Mouse (Mus musculus) hindbrain, embryonic 15.5 days (tissue): ENCODE measurements around the gene Tmem198b. TPM values are rescaled to one million over a fixed set of nuclear protein-coding genes. Genes with fewer than 3 reads are reported as not detected.
A peak's percentile ranks its signal among the peaks of the same experiment; 100 is the strongest.

Source experiments
- ATAC-seq: fragments of 200-750 bp; cut with Nextera tagmentation; 2 replicates; pipeline ENCODE4 v1.8.0; 2017; ENCODE audit warnings: low read depth, moderate number of reproducible peaks, moderate TSS enrichment; ENCODE audit not compliant: low FRiP score
- H3K27ac ChIP-seq: fragments of 300-500 bp; sonication (generic); replicated peaks from 2 replicates; pipeline ENCODE4 v1.5.1; 2015; ENCODE audit warnings: mild to moderate bottlenecking, inconsistent platforms
- H3K27me3 ChIP-seq: fragments of 300-500 bp; sonication (generic); 2 replicates; pipeline ENCODE4 v1.6.1; 2015; ENCODE audit warnings: control low read depth, inconsistent platforms
- H3K36me3 ChIP-seq: fragments of 300-500 bp; sonication (generic); 2 replicates; pipeline ENCODE4 v1.6.1; 2015; ENCODE audit warnings: control low read depth, inconsistent platforms
- H3K4me1 ChIP-seq: fragments of 300-500 bp; sonication (generic); replicated peaks from 2 replicates; pipeline ENCODE4 v1.6.1; 2015; ENCODE audit warnings: control low read depth, inconsistent platforms
- H3K4me2 ChIP-seq: fragments of 300-500 bp; sonication (generic); 2 replicates; pipeline ENCODE4 v1.6.1; 2015; ENCODE audit warnings: moderate library complexity, mild to moderate bottlenecking, inconsistent platforms
- H3K4me3 ChIP-seq: fragments of 300-500 bp; sonication (generic); 2 replicates; pipeline ENCODE4 v1.5.1; 2015; ENCODE audit warnings: mild to moderate bottlenecking, inconsistent platforms
- H3K9ac ChIP-seq: fragments of 300-500 bp; sonication (generic); 2 replicates; pipeline ENCODE4 v1.6.1; 2015; ENCODE audit warnings: inconsistent platforms
- H3K9me3 ChIP-seq: fragments of 300-500 bp; sonication (generic); 2 replicates; pipeline ENCODE4 v1.6.1; 2016; ENCODE audit warnings: control low read depth, inconsistent platforms
- WGBS: fragments of 180-500 bp; shearing (Covaris S2); methylation state at CpG from one replicate; pipeline ENCODE4 v1.1.7; 2015; 5-methylcytosine and 5-hydroxymethylcytosine counted together
- polyA plus RNA-seq: library from polyadenylated mRNA; unstranded; fragments of >200 nt; fragmentation: Nextera tagmentation; extraction: Ambion mirVana; gene quantifications from 2 replicates; pipeline ENCODE4 v1.2.1, GENCODE M21; 2015

Gene Tmem198b
- polyA plus RNA-seq, 1 experiment from 2014 or later = 19.9 TPM

- H3K9ac ChIP-seq = peak within 1 kb of the TSS; percentile 42
- peak within 1 kb of the TSS; percentile 74 for H3K4me2 ChIP-seq
- H3K9me3 ChIP-seq = no peaks in the 10 kb centered on the region
- H3K36me3 ChIP-seq = peaks cover 32% of the 10 kb centered on the region
- H3K27me3 ChIP-seq = no peaks in the 10 kb centered on the region
- peak within 1 kb of the TSS; percentile 60 for H3K27ac ChIP-seq
- WGBS = under 1% methylated on average over 46 of the region's 46 CpGs
- peaks cover 20% of the 10 kb centered on the region for H3K4me1 ChIP-seq
- peak; percentile 99 for ATAC-seq
- peak within 1 kb of the TSS; percentile 55 for H3K4me3 ChIP-seq
These were observed 17.3 kb upstream of the Tmem198b start, which contains the start of gene Ormdl2 for GRCm38 (mm10) chr10:128821358-128822056. Gene Ormdl2, minus strand, starts transcription at chr10:128821645.

DNA sequence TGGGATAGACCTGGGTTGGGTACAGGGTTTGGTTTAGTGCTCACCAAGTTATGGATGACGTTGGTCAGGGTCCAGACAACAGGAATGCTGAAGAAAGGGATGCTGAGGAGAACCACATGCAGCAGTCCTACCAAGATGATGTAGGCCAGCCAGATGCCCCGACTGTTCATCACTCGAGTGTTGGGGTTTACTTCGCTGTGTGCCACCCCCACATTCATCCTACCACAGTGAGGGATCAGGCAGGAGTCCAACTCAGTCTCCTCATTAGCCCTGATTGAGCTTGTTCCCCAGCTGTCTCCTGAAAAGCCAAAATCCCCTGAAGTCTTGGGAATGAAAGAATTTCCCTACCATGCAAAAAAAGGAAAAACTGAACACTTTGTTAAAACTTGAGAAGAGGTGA, 16.0 kb upstream of the Tmem198b start:
- no peak for ATAC-seq
- no peak overlapping the region for H3K9ac ChIP-seq
- H3K4me2 ChIP-seq = no peak overlapping the region
- peaks cover 44% of the 10 kb centered on the region for H3K36me3 ChIP-seq
- no peak overlapping the region for H3K27ac ChIP-seq
- no peaks in the 10 kb centered on the region for H3K27me3 ChIP-seq
- WGBS = 94% methylated on average over 4 of the region's 4 CpGs
- no peaks in the 10 kb centered on the region for H3K9me3 ChIP-seq
- no peak overlapping the region for H3K4me3 ChIP-seq
- H3K4me1 ChIP-seq = peaks cover 20% of the 10 kb centered on the region

GRCm38 (mm10) chr10:128817033-128817432, 12.9 kb upstream of the Tmem198b start, which contains the start of gene Sarnp:
Gene Sarnp, plus strand, starts transcription at chr10:128817333.
- Histone ChIP-seq H3K4me1 (peaks cover 8% of the 10 kb centered on the region; the same call in 1 of the 2 replicates), H3K4me3 (no peak within 1 kb of the TSS)
- 93% methylated on average over 13 of the region's 13 CpGs for WGBS

DNA sequence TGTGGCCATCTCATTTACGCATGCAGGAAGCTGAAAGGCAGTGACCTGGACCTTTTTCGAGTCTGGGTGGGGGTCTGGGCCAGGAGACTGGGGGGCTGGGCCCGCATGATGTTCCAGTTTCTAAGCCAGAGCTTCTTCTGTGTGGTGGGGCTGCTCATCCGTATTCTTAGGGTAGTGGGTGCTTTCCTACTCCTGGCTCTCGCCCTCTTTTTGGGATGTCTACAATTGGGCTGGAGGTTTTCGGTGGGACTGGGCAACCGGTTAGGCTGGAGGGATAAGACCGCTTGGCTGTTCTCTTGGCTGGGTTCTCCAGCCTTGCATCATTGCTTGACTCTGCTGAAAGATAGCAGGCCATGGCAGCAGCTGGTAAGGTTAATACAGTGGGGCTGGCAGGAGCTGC, 2.8 kb upstream of the Tmem198b start:
- ATAC-seq = no peak
- Histone ChIP-seq H3K9me3 (no peaks in the 10 kb centered on the region), H3K4me1 (peaks cover 64% of the 10 kb centered on the region), H3K36me3 (no peaks in the 10 kb centered on the region), H3K27me3 (no peaks in the 10 kb centered on the region), H3K4me3 (peak overlapping the region; percentile 54), H3K4me2 (peak overlapping the region; percentile 79), H3K27ac (no peak overlapping the region), H3K9ac (no peak overlapping the region)
- 89% methylated on average over 8 of the region's 8 CpGs for WGBS

More at GRCm38 (mm10) chr10:128817033-128817432, 12.9 kb upstream of the Tmem198b start, which contains the start of gene Sarnp:
- ATAC-seq = no peak
- no peak within 1 kb of the TSS for H3K9ac ChIP-seq
- no peaks in the 10 kb centered on the region for H3K9me3 ChIP-seq
- peaks cover 58% of the 10 kb centered on the region for H3K36me3 ChIP-seq
- H3K27ac ChIP-seq = no peak within 1 kb of the TSS
- no peaks in the 10 kb centered on the region for H3K27me3 ChIP-seq
- H3K4me2 ChIP-seq = no peak within 1 kb of the TSS

GRCm38 (mm10) chr10:128806086-128806485, 1.9 kb upstream of the Tmem198b start:
- Histone ChIP-seq H3K4me1 (peaks cover 67% of the 10 kb centered on the region), H3K27me3 (no peaks in the 10 kb centered on the region), H3K9me3 (no peaks in the 10 kb centered on the region), H3K27ac (peak overlapping the region; percentile 91), H3K9ac (peak overlapping the region; percentile 61), H3K4me2 (peak overlapping the region; percentile 79), H3K4me3 (peak overlapping the region; percentile 54), H3K36me3 (no peaks in the 10 kb centered on the region)
- ATAC-seq = no peak
- 51% methylated on average over 6 of the region's 6 CpGs for WGBS

- 1% methylated on average over 67 of the region's 70 CpGs for WGBS
- peaks cover 66% of the 10 kb centered on the region for H3K4me1 ChIP-seq
These were observed 1.2 kb upstream of the Tmem198b start for GRCm38 (mm10) chr10:128805092-128806000.

DNA sequence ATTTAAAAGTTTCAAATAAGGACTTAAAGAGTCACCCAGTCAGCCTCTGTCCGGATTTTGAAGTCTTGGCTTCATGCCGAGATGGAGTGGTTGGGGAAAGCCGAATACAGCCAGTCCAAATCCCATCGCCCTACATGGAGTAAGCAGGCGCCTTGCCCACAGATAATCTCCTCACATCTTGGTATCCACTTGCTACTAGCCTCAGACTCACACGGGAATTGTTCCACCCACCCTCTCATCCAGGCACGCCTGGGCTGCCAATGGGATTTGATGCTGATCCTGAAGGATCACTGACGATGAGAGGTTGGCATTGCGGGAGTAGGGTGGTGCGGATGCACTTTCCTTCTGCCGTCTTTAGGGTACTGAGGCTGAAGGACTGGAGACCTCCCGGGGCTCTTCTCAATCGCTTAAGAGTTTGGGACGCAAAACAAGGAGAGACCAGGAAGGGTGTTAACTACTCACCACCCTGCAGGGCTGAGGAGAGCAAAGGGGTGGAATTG, 349 bp downstream of the Tmem198b start, which contains the start of gene Dnajc14:
Gene Dnajc14 (plus strand): TSS at position 292 of the 500 bp plus-strand sequence.
- Histone ChIP-seq H3K27me3 (no peaks in the 10 kb centered on the region), H3K9me3 (no peaks in the 10 kb centered on the region)

More at GRCm38 (mm10) chr10:128805092-128806000, 1.2 kb upstream of the Tmem198b start:
- no peaks in the 10 kb centered on the region for H3K9me3 ChIP-seq
- H3K9ac ChIP-seq = peak overlapping the region; percentile 73
- peak overlapping the region; percentile 79 for H3K4me2 ChIP-seq
- H3K27ac ChIP-seq = peak overlapping the region; percentile 91
- peak overlapping the region; percentile 54 for H3K4me3 ChIP-seq
- no peaks in the 10 kb centered on the region for H3K36me3 ChIP-seq
- ATAC-seq = peak; percentile 94
- H3K27me3 ChIP-seq = no peaks in the 10 kb centered on the region

GRCm38 (mm10) chr10:128803361-128803760, 809 bp downstream of the Tmem198b start:
- Histone ChIP-seq H3K4me2 (peak overlapping the region; percentile 79), H3K4me1 (peaks cover 46% of the 10 kb centered on the region), H3K27ac (peak overlapping the region; percentile 91), H3K36me3 (0 out of 2 replicates have a peak, but pooled peaks cover 4% of the 10 kb centered on the region), H3K4me3 (peak overlapping the region; percentile 54), H3K27me3 (no peaks in the 10 kb centered on the region), H3K9me3 (no peaks in the 10 kb centered on the region), H3K9ac (peak overlapping the region; percentile 73)
- no peak for ATAC-seq
- 22% methylated on average over 6 of the region's 6 CpGs for WGBS

More for the DNA sequence above, 349 bp downstream of the Tmem198b start, which contains the start of gene Dnajc14:
- H3K4me3 ChIP-seq = peak within 1 kb of the TSS; percentile 54
- no peaks in the 10 kb centered on the region for H3K36me3 ChIP-seq
- H3K4me1 ChIP-seq = peaks cover 50% of the 10 kb centered on the region
- H3K4me2 ChIP-seq = peak within 1 kb of the TSS; percentile 79
- ATAC-seq = peak; percentile 9
- WGBS = under 1% methylated on average over 14 of the region's 14 CpGs
- H3K9ac ChIP-seq = peak within 1 kb of the TSS; percentile 73
- H3K27ac ChIP-seq = peak within 1 kb of the TSS; percentile 91

GRCm38 (mm10) chr10:128802956-128803355, 1.2 kb downstream of the Tmem198b start:
- Histone ChIP-seq H3K36me3 (0 out of 2 replicates have a peak, but pooled peaks cover 6% of the 10 kb centered on the region), H3K27me3 (no peaks in the 10 kb centered on the region), H3K4me1 (peaks cover 42% of the 10 kb centered on the region), H3K9me3 (no peaks in the 10 kb centered on the region), H3K9ac (peak overlapping the region; percentile 73), H3K4me2 (peak overlapping the region; percentile 79), H3K4me3 (peak overlapping the region; percentile 54), H3K27ac (no peak overlapping the region)
- no peak for ATAC-seq
- WGBS = 59% methylated on average over 4 of the region's 4 CpGs

GRCm38 (mm10) chr10:128801981-128802495, 2.1 kb downstream of the Tmem198b start:
- no peak overlapping the region for H3K4me3 ChIP-seq
- H3K9me3 ChIP-seq = no peaks in the 10 kb centered on the region
- H3K4me2 ChIP-seq = 0 out of 2 replicates have a peak overlapping the region, but pooled peaks have one; percentile 79
- 90% methylated on average over 16 of the region's 16 CpGs for WGBS
- H3K36me3 ChIP-seq = 0 out of 2 replicates have a peak, but pooled peaks cover 6% of the 10 kb centered on the region
- ATAC-seq = no peak
- H3K27ac ChIP-seq = no peak overlapping the region
- H3K4me1 ChIP-seq = peaks cover 33% of the 10 kb centered on the region
- H3K27me3 ChIP-seq = no peaks in the 10 kb centered on the region
- H3K9ac ChIP-seq = no peak overlapping the region

DNA sequence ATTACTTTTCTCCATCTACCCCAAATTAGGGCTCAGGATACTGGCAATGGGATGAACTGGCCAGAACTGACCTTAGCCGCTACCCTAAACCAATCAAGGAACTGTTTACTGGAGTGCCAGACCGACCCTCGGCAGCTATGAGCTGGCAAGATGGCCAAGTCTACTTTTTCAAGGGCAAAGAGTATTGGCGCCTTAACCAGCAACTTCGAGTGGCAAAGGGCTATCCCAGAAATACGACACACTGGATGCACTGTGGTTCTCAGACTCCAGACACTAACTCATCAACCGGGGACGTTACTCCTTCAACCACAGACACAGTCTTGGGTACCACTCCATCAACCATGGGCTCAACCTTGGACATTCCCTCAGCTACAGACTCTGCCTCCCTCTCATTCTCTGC, 5.5 kb downstream of the Tmem198b start:
- Histone ChIP-seq H3K4me1 (peaks cover 20% of the 10 kb centered on the region), H3K9ac (no peak overlapping the region), H3K9me3 (no peaks in the 10 kb centered on the region), H3K27me3 (no peaks in the 10 kb centered on the region), H3K4me3 (no peak overlapping the region), H3K27ac (no peak overlapping the region), H3K4me2 (no peak overlapping the region), H3K36me3 (0 out of 2 replicates have a peak, but pooled peaks cover 6% of the 10 kb centered on the region)
- 96% methylated on average over 8 of the region's 8 CpGs for whole genome bisulfite sequencing
- no peak for ATAC-seq
